Mouse (Mus musculus): ENCODE measurements around the gene Esp16.
"Not testable (repeated sequence)": the region's sequence is repeated elsewhere in the genome, so short reads cannot be mapped to it uniquely, and the experiment has no call there.

Esp16 gene

GRCm38 (mm10) chr17:39535842-39536241 is at the start of gene Esp16:
Esp16 (plus strand) TSS chr17:39536142.
- DNase-seq = not testable (repeated sequence)

DNA sequence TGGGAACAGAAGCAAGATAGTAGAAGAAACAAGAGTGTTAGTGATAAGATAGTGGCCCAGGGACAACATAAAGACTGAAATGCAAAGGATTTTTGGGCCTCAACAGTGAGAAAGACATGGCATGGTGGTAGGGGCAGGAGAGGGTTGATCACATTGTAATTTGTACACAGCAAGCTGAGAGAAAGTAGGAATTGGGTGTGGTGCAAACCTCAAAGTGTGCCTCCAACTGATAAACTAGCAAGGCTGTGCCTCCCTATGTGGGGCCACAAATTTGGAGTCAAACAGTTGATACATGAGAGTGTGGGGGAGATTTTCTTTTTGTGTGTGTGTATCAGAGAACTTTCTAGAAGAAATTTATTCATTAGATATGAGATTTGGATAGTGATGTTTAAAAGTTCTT is 37.9 kb upstream of the Esp16 start:
- DNase-seq = not testable (repeated sequence)

All from kidney, adult 11 months (tissue).